Mouse (Mus musculus) ES-Bruce4 (cell line): ENCODE results near the gene Epha10.

ENCODE experiments used
- CTCF ChIP-seq: IDR thresholded peaks from one replicate; pipeline ENCODE4 v1.8.1; 2011; ENCODE audit warnings: low read depth, low read length
- EP300 ChIP-seq: IDR thresholded peaks from 2 replicates; pipeline ENCODE4 v1.6.1; 2011; ENCODE audit warnings: low read depth, low read length; ENCODE audit not compliant: insufficient read depth
- POLR2A ChIP-seq: IDR thresholded peaks from one replicate; pipeline ENCODE4 v1.8.1; 2011; ENCODE audit warnings: low read length; ENCODE audit not compliant: insufficient read depth

DNA sequence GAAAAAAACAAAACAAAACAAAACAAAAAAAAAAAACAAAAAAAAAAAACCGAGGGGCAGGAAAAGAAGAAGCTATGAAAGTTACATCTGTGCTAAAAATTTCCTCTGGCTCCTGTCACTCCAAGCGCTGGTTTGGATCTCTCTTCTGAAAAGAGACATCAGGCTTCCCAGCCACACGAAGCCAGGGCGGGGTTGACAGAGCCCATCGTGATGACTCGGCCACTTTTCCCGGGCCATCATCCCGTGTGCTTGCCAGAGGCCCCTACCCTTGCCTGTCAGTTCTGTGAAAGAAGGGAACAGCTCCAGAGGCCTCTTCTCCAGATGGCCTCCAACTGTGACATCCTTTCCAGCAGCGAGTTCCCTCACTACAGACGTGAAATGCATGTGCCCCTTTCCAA, 70.3 kb downstream of the Epha10 start:
- TF ChIP-seq CTCF, result no peak
- no peak for TF ChIP-seq POLR2A
- no peak for TF ChIP-seq EP300
